Mouse (Mus musculus): ENCODE results near the gene Vangl1. TPM values are rescaled to one million over a fixed set of nuclear protein-coding genes. Genes with fewer than 3 reads are reported as not detected.

Gene Vangl1
- polyA plus RNA-seq, 1 experiment from 2014 or later = 4.0 TPM

DNA sequence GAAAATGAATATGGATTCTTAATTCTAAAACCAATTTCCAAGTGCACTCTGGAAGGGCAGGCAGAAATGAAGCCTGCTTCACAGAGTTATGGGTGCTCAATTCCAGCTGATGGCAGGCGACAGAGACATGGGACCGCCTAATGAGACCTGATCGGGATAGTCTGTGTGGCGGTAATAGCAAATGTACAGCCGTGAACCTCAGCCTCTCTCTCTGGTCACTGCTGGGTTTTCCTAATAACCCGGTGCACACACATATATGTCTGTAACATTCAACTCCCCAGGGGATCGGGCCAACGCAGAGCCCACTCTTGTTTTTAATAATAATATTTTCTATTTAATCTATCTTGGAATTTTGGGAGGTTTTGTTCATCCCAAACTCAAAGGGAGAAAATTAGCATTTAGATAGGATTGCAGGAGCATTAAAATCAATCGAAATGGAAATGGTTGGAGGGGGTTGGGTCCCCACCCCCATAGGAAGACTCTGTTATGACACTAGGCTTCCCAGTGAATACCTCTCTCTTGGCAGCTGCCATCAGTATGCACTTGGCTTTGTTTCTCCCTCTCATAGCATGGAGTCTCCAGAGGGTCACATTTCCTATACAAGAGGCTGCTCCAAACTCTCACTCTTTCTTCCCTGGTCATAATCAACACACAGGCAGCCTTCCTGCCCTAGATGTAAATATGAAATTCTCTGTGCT is 72.7 kb downstream of the Vangl1 start:
- Histone ChIP-seq H3K36me3 (no peaks in the 10 kb centered on the region), H3K4me2 (replicated peaks) (no peak overlapping the region), H3K9ac (replicated peaks) (no peak overlapping the region), H3K27me3 (no peaks in the 10 kb centered on the region), H3K4me1 (peaks cover 9% of the 10 kb centered on the region), H3K4me3 (no peak overlapping the region), H3K9me3 (no peaks in the 10 kb centered on the region), H3K27ac (replicated peaks) (no peak overlapping the region)
- no peak for ATAC-seq (replicated peaks)
- 92% methylated on average over 9 of the region's 9 CpGs for WGBS

- WGBS = 71% methylated on average over 6 of the region's 6 CpGs
- H3K4me3 ChIP-seq = no peak overlapping the region
- no peaks in the 10 kb centered on the region for H3K36me3 ChIP-seq
- H3K4me2 ChIP-seq (replicated peaks) = no peak overlapping the region
- no peaks in the 10 kb centered on the region for H3K27me3 ChIP-seq
- H3K4me1 ChIP-seq = peaks cover 3% of the 10 kb centered on the region
- ATAC-seq (replicated peaks) = no peak
- no peak overlapping the region for H3K27ac ChIP-seq (replicated peaks)
- H3K9me3 ChIP-seq = no peaks in the 10 kb centered on the region
- no peak overlapping the region for H3K9ac ChIP-seq (replicated peaks)
Measured at GRCm38 (mm10) chr3:102130478-102130877, 74.0 kb downstream of the Vangl1 start.

DNA sequence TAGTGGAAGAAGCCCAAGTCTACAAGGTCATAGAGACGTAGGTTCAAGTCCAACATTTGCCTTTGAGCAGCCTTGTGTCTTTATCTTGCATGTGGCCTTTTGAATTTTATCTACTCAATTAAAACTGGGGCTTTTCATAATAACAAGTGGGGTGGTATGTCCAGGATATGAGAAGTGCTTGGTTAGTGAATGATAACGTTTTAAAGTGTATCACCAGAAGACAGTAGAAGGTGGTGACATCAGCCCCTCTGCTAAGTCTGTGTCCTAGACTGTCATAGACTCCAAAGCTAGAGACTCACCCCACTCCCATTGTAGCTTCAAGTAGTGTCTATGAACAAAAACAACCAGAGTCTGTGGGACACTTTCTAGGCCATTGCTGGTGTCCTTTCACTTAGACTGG is 76.3 kb downstream of the Vangl1 start:
- no peak overlapping the region for H3K9ac ChIP-seq (replicated peaks)
- no peak for ATAC-seq (replicated peaks)
- WGBS = 92% methylated on average over 2 of the region's 2 CpGs
- no peaks in the 10 kb centered on the region for H3K27me3 ChIP-seq
- H3K4me2 ChIP-seq (replicated peaks) = no peak overlapping the region
- H3K4me3 ChIP-seq = no peak overlapping the region
- H3K4me1 ChIP-seq = no peaks in the 10 kb centered on the region
- no peaks in the 10 kb centered on the region for H3K9me3 ChIP-seq
- H3K27ac ChIP-seq (replicated peaks) = no peak overlapping the region
- no peaks in the 10 kb centered on the region for H3K36me3 ChIP-seq

DNA sequence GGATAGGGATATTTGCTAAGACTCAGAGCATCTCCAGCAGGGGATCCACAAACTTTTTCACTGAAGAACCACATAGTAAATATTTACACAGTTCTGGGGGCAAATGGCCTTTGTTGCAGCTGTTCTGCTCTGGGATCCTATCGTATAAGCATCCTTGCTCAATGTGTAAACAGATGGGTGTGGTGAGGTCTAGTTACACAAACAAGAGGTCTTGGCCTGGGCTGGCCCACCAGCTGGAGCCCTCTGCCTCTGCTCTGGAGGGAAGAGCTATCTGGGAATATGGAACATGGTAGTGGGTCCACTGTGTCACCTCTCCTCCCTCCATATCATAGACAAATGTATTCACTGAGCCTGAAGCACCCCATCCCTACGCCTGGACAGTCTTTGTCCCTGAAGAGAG is 77.4 kb downstream of the Vangl1 start:
- Histone ChIP-seq H3K4me1 (no peaks in the 10 kb centered on the region), H3K27me3 (no peaks in the 10 kb centered on the region), H3K9ac (replicated peaks) (no peak overlapping the region), H3K9me3 (no peaks in the 10 kb centered on the region), H3K4me2 (replicated peaks) (no peak overlapping the region), H3K36me3 (no peaks in the 10 kb centered on the region), H3K4me3 (no peak overlapping the region), H3K27ac (replicated peaks) (no peak overlapping the region)
- WGBS = 91% methylated on average over 2 of the region's 2 CpGs
- ATAC-seq (replicated peaks) = no peak

DNA sequence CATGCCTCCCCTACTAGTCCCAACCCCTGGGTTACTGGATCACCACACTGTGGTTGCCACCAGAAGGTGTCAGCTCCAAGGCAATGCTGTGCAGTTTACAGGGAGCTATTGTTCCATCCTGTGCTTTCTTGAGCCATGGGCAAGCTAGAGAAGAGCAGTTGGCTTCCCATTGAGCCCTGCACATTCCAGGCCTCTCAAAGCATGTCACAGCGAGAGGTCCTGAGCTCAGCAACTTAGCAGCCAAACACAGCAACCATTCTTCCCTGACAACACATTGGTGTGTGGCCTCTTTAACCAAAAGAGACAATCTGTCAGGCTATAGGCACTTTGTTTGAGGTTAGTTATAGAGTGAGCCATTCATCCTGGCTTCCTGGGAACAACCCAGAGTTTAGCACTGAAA is 78.9 kb downstream of the Vangl1 start:
- Histone ChIP-seq H3K36me3 (no peaks in the 10 kb centered on the region), H3K4me1 (no peaks in the 10 kb centered on the region), H3K27ac (replicated peaks) (no peak overlapping the region), H3K27me3 (no peaks in the 10 kb centered on the region), H3K4me2 (replicated peaks) (no peak overlapping the region), H3K9ac (replicated peaks) (no peak overlapping the region), H3K9me3 (no peaks in the 10 kb centered on the region), H3K4me3 (no peak overlapping the region)
- no peak for ATAC-seq (replicated peaks)
- 21% methylated on average over 1 of the region's 1 CpGs for WGBS

DNA sequence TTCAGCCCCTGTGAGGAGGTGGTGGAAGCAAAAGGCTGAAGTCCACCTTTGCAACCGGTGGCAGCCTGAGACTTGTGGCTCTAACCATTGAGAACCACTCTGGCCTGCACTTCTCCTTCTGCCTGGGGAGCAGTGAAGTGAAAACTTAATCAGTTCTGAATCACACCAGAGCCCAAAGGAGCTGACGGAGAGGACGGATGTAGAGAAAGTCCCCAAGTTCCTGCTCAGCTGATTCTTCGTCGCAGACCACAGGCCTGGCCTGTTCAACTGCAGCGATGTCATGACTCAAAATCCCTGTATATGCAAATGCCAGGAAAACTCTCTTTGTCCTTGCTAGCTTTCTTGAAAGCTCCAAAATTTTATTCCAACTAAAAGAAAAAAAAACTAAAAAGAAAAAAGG is 80.8 kb downstream of the Vangl1 start:
- ATAC-seq (replicated peaks) = no peak
- Histone ChIP-seq H3K4me2 (replicated peaks) (no peak overlapping the region), H3K9me3 (no peaks in the 10 kb centered on the region), H3K9ac (replicated peaks) (no peak overlapping the region), H3K4me1 (no peaks in the 10 kb centered on the region), H3K27me3 (no peaks in the 10 kb centered on the region), H3K36me3 (no peaks in the 10 kb centered on the region), H3K4me3 (no peak overlapping the region), H3K27ac (replicated peaks) (no peak overlapping the region)
- WGBS = 77% methylated on average over 6 of the region's 6 CpGs

GRCm38 (mm10) chr3:102122046-102122445 is 82.4 kb downstream of the Vangl1 start:
- no peaks in the 10 kb centered on the region for H3K36me3 ChIP-seq
- H3K27ac ChIP-seq (replicated peaks) = no peak overlapping the region
- H3K4me1 ChIP-seq = no peaks in the 10 kb centered on the region
- H3K9me3 ChIP-seq = no peaks in the 10 kb centered on the region
- WGBS = 57% methylated on average over 7 of the region's 7 CpGs
- H3K27me3 ChIP-seq = no peaks in the 10 kb centered on the region
- no peak overlapping the region for H3K4me3 ChIP-seq
- no peak for ATAC-seq (replicated peaks)
- H3K9ac ChIP-seq (replicated peaks) = no peak overlapping the region
- H3K4me2 ChIP-seq (replicated peaks) = no peak overlapping the region

DNA sequence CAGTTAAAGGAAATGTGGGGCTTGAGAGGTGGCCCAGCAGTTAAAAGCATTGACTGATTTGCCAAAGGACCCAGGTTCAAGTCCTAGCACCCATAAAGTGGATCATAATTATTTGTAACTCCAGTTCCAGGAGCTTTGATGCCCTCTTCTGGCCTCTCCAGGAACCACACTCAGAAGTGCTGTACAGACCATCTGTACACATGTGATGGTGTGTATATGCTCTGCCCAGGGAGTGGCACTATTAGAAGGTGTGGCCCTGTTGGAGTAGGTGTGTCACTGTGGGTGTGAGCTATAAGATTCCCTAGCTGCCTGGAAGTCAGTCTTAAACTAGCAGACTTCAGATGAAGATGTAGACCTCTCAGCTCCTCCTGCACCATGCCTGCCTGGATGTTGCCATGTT is 83.5 kb downstream of the Vangl1 start:
- no peaks in the 10 kb centered on the region for H3K9me3 ChIP-seq
- H3K27me3 ChIP-seq = no peaks in the 10 kb centered on the region
- H3K4me1 ChIP-seq = no peaks in the 10 kb centered on the region
- H3K36me3 ChIP-seq = no peaks in the 10 kb centered on the region
- ATAC-seq (replicated peaks) = no peak
- H3K4me3 ChIP-seq = no peak overlapping the region
- H3K9ac ChIP-seq (replicated peaks) = no peak overlapping the region
- no peak overlapping the region for H3K27ac ChIP-seq (replicated peaks)
- no peak overlapping the region for H3K4me2 ChIP-seq (replicated peaks)

DNA sequence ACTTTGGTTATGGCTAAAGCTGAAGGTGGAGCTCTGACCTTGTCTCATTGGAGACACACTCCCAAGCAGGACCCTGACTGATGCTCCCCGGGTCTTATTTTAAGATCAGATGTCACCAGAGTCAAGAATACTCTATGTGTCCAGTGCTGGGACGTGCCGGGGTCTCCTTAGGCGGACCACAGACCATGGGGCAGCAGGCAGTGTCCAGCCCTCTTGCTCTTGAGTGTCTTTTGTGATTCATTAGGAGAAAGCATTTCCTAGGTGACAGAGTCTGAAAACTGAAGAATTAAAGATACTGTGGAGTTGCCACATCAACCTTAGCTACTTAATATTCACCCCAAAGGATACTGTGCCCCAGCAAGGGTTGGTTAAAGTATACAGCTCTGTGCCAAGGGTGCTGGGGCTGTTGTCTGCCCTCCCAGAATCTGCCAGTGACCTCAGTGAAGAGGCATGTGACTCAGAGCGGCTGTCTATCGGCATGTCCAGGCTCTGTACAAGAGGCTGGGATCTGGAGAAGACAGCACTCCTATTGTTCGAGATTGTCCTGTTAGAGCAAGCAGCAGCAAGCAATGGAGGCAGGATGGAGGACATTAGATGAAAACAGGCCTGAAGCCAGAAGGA is 92.4 kb downstream of the Vangl1 start:
- Histone ChIP-seq H3K27me3 (no peaks in the 10 kb centered on the region), H3K4me1 (no peaks in the 10 kb centered on the region), H3K4me3 (no peak overlapping the region), H3K4me2 (replicated peaks) (no peak overlapping the region), H3K9me3 (no peaks in the 10 kb centered on the region), H3K27ac (replicated peaks) (no peak overlapping the region), H3K9ac (replicated peaks) (no peak overlapping the region), H3K36me3 (no peaks in the 10 kb centered on the region)
- 83% methylated on average over 7 of the region's 7 CpGs for WGBS
- ATAC-seq (replicated peaks) = no peak

- Histone ChIP-seq H3K4me3 (no peak overlapping the region), H3K9me3 (no peaks in the 10 kb centered on the region), H3K4me2 (replicated peaks) (no peak overlapping the region), H3K27ac (replicated peaks) (no peak overlapping the region), H3K27me3 (no peaks in the 10 kb centered on the region), H3K9ac (replicated peaks) (no peak overlapping the region), H3K36me3 (no peaks in the 10 kb centered on the region), H3K4me1 (no peaks in the 10 kb centered on the region)
- WGBS = 63% methylated on average over 3 of the region's 3 CpGs
- ATAC-seq (replicated peaks) = no peak
Measured at GRCm38 (mm10) chr3:102108201-102108600, 96.3 kb downstream of the Vangl1 start.

DNA sequence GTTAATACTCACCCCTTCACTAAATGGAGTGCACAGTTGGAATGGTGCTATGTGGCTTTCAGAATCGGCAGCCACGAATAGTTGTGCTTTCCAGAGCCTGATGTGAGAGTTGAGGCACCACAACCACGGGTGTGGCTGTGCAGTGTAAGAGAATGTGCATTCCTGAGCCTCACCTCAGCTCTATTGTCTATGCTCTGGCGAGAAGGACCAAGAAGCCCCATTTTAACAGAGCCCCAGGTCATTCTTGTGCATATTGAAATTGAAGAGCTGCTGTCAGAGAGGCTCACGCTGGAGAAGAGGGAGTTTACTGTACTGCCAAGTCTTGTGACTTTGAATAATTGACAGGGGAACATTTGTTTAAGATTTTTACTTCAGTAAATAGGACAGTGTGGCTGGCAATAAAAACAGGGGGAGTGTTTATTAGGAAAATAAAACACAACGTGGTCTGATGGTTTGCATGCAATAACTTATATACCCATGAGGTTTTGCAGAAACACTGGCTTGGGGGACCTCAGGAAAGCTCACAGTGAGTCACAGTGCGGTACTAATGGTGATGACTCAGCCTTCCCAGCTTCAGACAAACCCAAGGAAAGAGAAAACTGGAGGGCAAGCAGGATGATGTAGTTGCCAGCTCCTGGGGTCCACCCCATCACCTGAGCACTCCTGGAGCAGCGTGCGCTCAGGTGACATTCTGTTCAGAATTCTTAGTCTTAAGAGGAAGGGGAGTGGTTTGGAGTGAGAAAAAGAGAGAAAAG is 100.5 kb downstream of the Vangl1 start:
- no peaks in the 10 kb centered on the region for H3K9me3 ChIP-seq
- no peak overlapping the region for H3K4me3 ChIP-seq
- H3K4me1 ChIP-seq = no peaks in the 10 kb centered on the region
- H3K27me3 ChIP-seq = no peaks in the 10 kb centered on the region
- H3K9ac ChIP-seq (replicated peaks) = no peak overlapping the region
- WGBS = 76% methylated on average over 9 of the region's 9 CpGs
- no peak overlapping the region for H3K4me2 ChIP-seq (replicated peaks)
- no peaks in the 10 kb centered on the region for H3K36me3 ChIP-seq
- no peak for ATAC-seq (replicated peaks)
- H3K27ac ChIP-seq (replicated peaks) = no peak overlapping the region
